Mouse (Mus musculus): ENCODE results near the gene Ropn1l. TPM values are rescaled to one million over a fixed set of nuclear protein-coding genes. Genes with fewer than 3 reads are reported as not detected.

The Ropn1l gene
- polyA plus RNA-seq, 1 experiment from 2014 or later: 2.6 TPM

DNA sequence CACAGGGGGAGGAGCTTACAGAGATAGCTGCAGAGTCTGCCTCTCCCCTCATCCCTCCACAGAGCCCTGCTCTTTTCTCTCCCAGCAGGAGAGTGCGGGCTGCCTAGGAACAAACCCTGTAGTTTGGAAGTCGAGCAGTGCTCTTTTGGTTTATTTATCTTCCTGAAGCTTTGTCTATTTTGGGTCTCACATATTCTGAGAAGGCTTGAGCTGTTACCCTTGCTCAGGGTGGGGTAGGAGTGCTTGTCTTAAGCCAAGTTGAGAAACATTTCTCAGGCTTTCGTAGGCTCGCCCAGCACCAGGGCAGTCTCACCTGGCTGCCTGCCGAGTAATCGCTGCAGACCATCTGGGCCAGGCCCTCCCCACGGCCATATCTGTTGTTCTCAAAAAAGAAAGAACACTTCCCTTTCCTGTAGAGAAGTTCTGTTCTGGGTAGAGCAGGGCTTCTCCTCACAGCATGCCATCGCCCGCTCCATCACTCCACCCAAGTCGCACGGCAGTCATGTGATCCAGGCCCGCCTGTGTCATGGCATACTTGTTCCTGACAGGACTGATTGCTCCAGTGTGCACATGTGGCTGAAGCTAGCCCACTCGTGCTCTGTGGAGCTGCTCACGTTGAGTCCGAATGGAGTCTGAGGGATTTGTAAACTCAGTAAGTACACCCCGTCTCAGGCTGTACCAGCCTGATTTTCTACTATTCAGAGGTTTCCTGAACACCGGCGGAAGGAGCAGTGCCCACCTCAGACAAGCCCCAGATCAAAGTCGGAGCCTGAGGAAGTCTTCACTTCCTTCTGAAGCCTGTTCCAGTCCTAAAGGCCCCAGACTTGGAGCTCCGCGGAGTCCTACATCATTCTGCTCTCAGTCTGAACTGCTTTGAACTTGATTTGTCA is 35.5 kb downstream of the Ropn1l start:
- WGBS: 34% methylated on average over 21 of the region's 21 CpGs
- no peaks in the 10 kb centered on the region for H3K27me3 ChIP-seq (ENCODE audit: control insufficient read depth, insufficient read depth, low read length)
- peak overlapping the region; percentile 34; the same call in 1 of the 2 replicates for H3K9ac ChIP-seq (ENCODE audit: low read length)
- H3K27ac ChIP-seq (replicated peaks in 1 of 2; ENCODE audit: control insufficient read depth in 1 of 2, insufficient read depth in 1 of 2, low read depth in 2 of 2, low read length in 2 of 2): peak overlapping the region; percentile 11 to 44; a peak in 1 of 4 replicates
- peak overlapping the region; percentile 55 for H3K4me2 ChIP-seq (ENCODE audit: low read length)
- H3K9me3 ChIP-seq (ENCODE audit: control insufficient read depth, low read length): 0 out of 2 replicates have a peak, but pooled peaks cover 3% of the 10 kb centered on the region
- ATAC-seq (ENCODE audit: insufficient number of reproducible peaks, insufficient read depth, low FRiP score, low read depth): peak; percentile 54; the same call in 1 of the 2 replicates
- no peaks in the 10 kb centered on the region for H3K36me3 ChIP-seq (ENCODE audit: control insufficient read depth, insufficient read depth, low read length)
- peaks cover 14 to 18% of the 10 kb centered on the region in 2 experiments for H3K4me1 ChIP-seq (ENCODE audit: control insufficient read depth in 2 of 2, insufficient read depth in 2 of 2, low read length in 2 of 2)
- peak overlapping the region; percentile 3 to 11; a peak in 1 of 4 replicates for H3K4me3 ChIP-seq (ENCODE audit: control insufficient read depth in 1 of 2, insufficient read depth in 1 of 2, low read depth in 1 of 2, low read length in 2 of 2)

DNA sequence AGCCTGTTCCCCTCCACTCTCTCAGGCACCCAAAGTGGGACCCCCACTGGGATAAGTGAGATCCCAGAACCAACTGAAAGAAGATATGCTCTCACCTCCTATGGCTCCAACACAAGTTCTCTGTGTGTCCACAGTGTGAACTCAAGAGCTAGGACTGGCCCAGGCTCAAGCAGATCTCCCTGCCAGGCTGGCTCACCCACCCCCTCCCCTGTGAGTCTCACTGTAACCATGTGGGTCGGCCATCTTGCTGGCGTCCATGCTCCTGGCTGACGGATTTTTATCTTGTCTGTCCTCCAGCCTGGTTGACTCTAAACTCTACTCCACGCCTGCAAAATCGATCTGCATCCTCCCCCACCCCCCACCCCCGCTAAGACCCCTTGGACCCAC is 36.1 kb downstream of the Ropn1l start:
- WGBS: 48% methylated on average over 6 of the region's 6 CpGs
- ATAC-seq (ENCODE audit: insufficient number of reproducible peaks, insufficient read depth, low FRiP score, low read depth): no peak
- H3K27me3 ChIP-seq (ENCODE audit: control insufficient read depth, insufficient read depth, low read length): no peaks in the 10 kb centered on the region
- 0 out of 2 replicates have a peak overlapping the region, but pooled peaks have one; percentile 55 for H3K4me2 ChIP-seq (ENCODE audit: low read length)
- no peaks in the 10 kb centered on the region for H3K36me3 ChIP-seq (ENCODE audit: control insufficient read depth, insufficient read depth, low read length)
- peaks cover 12% of the 10 kb centered on the region in 2 experiments for H3K4me1 ChIP-seq (ENCODE audit: control insufficient read depth in 2 of 2, insufficient read depth in 2 of 2, low read length in 2 of 2)
- peak overlapping the region in 1 of 2 experiments; percentile 44; a peak in 1 of 4 replicates for H3K27ac ChIP-seq (replicated peaks in 1 of 2; ENCODE audit: control insufficient read depth in 1 of 2, insufficient read depth in 1 of 2, low read depth in 2 of 2, low read length in 2 of 2)
- 0 out of 2 replicates have a peak, but pooled peaks cover 3% of the 10 kb centered on the region for H3K9me3 ChIP-seq (ENCODE audit: control insufficient read depth, low read length)
- no peak overlapping the region for H3K4me3 ChIP-seq (ENCODE audit: control insufficient read depth in 1 of 2, insufficient read depth in 1 of 2, low read depth in 1 of 2, low read length in 2 of 2)
- no peak overlapping the region for H3K9ac ChIP-seq (ENCODE audit: low read length)

DNA sequence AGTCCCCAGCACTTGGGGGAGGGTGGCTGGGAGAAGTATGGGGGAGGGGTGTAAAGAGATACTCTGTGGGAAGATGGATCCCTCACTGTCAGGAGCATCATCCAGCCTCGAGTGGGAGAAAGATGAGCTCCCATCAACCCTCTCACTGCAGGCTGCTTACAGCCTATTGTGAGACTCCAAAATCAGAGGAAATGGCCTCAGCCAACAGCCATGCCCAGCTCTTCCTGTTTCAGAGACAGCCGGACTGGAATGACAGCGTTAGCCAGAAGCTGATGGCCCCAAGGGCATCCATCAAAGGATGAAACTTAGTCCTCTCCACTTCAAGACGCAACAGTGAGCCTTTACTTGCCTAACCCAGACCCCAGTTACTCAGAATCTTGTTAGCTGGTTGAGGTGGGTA is 38.4 kb downstream of the Ropn1l start:
- Histone ChIP-seq H3K27me3 (ENCODE audit: control insufficient read depth, insufficient read depth, low read length) (no peaks in the 10 kb centered on the region), H3K4me3 (ENCODE audit: control insufficient read depth in 1 of 2, insufficient read depth in 1 of 2, low read depth in 1 of 2, low read length in 2 of 2) (no peak overlapping the region), H3K4me2 (ENCODE audit: low read length) (no peak overlapping the region), H3K4me1 (ENCODE audit: control insufficient read depth in 2 of 2, insufficient read depth in 2 of 2, low read length in 2 of 2) (peaks cover 12% of the 10 kb centered on the region in 2 experiments), H3K9ac (ENCODE audit: low read length) (no peak overlapping the region), H3K9me3 (ENCODE audit: control insufficient read depth, low read length) (0 out of 2 replicates have a peak, but pooled peaks cover 3% of the 10 kb centered on the region), H3K27ac (replicated peaks in 1 of 2; ENCODE audit: control insufficient read depth in 1 of 2, insufficient read depth in 1 of 2, low read depth in 2 of 2, low read length in 2 of 2) (no peak overlapping the region), H3K36me3 (ENCODE audit: control insufficient read depth, insufficient read depth, low read length) (no peaks in the 10 kb centered on the region)
- WGBS: 66% methylated on average over 4 of the region's 4 CpGs
- ATAC-seq (ENCODE audit: insufficient number of reproducible peaks, insufficient read depth, low FRiP score, low read depth): 0 out of 2 replicates have a peak, but pooled peaks have one; percentile 5

DNA sequence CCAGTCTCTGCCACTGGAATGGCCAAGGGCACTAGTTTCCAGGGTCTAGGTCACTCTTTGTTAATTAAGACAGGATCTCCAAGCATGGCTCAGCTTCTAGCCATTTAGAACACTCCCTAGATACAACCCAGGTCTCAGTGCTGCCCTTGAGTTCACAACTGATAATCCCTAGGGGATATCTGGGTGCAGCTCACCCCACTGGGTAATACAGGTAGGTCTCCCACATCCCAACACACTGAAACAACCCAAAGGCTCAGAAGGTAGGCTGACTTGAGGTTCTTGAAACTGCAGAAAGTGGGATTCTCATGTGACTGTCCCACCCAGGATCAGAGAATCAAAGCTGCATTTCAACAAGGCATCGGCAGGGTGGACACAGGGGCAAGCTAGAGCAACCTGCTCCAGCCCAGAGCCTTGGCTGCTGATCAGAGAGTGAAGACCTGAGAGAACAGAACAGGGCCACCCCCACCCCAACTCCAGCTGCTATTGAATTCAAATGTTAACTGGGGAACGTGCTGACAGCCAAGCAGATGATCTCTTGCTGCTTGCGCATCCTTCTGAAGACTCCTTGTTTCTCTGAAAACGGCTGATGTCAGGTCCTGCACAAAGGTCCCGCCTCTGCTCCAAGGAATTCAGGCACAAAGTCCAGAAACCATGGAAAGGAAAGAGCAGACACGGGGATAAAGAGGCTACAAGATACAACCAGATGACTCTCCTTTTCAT is 39.2 kb downstream of the Ropn1l start:
- H3K4me2 ChIP-seq (ENCODE audit: low read length): no peak overlapping the region
- peaks cover 12% of the 10 kb centered on the region in 2 experiments for H3K4me1 ChIP-seq (ENCODE audit: control insufficient read depth in 2 of 2, insufficient read depth in 2 of 2, low read length in 2 of 2)
- H3K4me3 ChIP-seq (ENCODE audit: control insufficient read depth in 1 of 2, insufficient read depth in 1 of 2, low read depth in 1 of 2, low read length in 2 of 2): no peak overlapping the region
- no peak for ATAC-seq (ENCODE audit: insufficient number of reproducible peaks, insufficient read depth, low FRiP score, low read depth)
- no peak overlapping the region for H3K9ac ChIP-seq (ENCODE audit: low read length)
- no peak overlapping the region for H3K27ac ChIP-seq (replicated peaks in 1 of 2; ENCODE audit: control insufficient read depth in 1 of 2, insufficient read depth in 1 of 2, low read depth in 2 of 2, low read length in 2 of 2)
- H3K36me3 ChIP-seq (ENCODE audit: control insufficient read depth, insufficient read depth, low read length): no peaks in the 10 kb centered on the region
- H3K9me3 ChIP-seq (ENCODE audit: control insufficient read depth, low read length): 0 out of 2 replicates have a peak, but pooled peaks cover 3% of the 10 kb centered on the region
- WGBS: 47% methylated on average over 6 of the region's 6 CpGs
- no peaks in the 10 kb centered on the region for H3K27me3 ChIP-seq (ENCODE audit: control insufficient read depth, insufficient read depth, low read length)

DNA sequence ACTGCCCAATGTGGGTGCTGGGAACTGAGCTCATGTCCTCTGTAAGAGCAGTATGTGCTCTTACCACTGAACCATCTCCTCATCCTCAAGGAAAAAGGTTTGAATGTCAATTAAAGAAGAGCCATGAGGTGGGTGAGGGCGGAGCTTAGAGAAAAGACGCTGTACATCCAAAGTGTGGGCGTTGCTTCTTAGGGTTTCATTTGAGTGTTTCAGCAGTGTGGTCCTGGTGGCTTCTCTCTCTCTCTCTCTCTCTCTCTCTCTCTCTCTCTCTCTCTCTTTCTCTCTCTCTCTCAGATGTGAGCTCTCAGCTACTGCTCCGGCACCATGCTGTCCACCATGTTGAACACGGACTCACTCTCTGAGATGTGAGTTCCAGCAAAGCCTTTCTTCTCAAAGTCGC is 39.9 kb downstream of the Ropn1l start:
- ATAC-seq (ENCODE audit: insufficient number of reproducible peaks, insufficient read depth, low FRiP score, low read depth): no peak
- 88% methylated on average over 6 of the region's 6 CpGs for WGBS
- no peaks in the 10 kb centered on the region for H3K36me3 ChIP-seq (ENCODE audit: control insufficient read depth, insufficient read depth, low read length)
- no peak overlapping the region for H3K9ac ChIP-seq (ENCODE audit: low read length)
- H3K4me2 ChIP-seq (ENCODE audit: low read length): no peak overlapping the region
- H3K4me3 ChIP-seq (ENCODE audit: control insufficient read depth in 1 of 2, insufficient read depth in 1 of 2, low read depth in 1 of 2, low read length in 2 of 2): no peak overlapping the region
- H3K4me1 ChIP-seq (ENCODE audit: control insufficient read depth in 2 of 2, insufficient read depth in 2 of 2, low read length in 2 of 2): peaks cover 11% of the 10 kb centered on the region in 2 experiments
- H3K27ac ChIP-seq (replicated peaks in 1 of 2; ENCODE audit: control insufficient read depth in 1 of 2, insufficient read depth in 1 of 2, low read depth in 2 of 2, low read length in 2 of 2): no peak overlapping the region
- no peaks in the 10 kb centered on the region for H3K27me3 ChIP-seq (ENCODE audit: control insufficient read depth, insufficient read depth, low read length)
- no peaks in the 10 kb centered on the region for H3K9me3 ChIP-seq (ENCODE audit: control insufficient read depth, low read length)

DNA sequence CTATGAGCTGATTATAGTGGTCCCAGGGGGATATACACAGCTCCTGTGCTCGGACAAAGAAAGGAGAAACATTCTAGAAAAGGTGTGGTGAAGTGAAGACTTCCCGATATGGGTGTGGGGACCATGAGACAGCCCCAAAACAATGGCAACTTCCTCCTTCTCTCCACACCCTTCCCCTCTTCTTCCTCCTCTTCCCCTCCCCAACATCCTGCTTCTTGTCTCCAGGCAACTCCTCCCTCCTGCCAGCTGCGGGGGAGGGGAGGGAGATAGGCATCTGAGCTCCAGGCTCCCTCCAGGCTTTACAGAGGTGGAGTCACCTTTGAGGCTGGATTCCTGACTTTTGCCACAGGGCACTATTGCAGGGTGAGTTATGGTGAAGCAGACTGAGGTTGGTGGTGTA is 40.6 kb downstream of the Ropn1l start:
- Histone ChIP-seq H3K9ac (ENCODE audit: low read length) (no peak overlapping the region), H3K36me3 (ENCODE audit: control insufficient read depth, insufficient read depth, low read length) (no peaks in the 10 kb centered on the region), H3K4me2 (ENCODE audit: low read length) (no peak overlapping the region), H3K9me3 (ENCODE audit: control insufficient read depth, low read length) (no peaks in the 10 kb centered on the region), H3K27ac (replicated peaks in 1 of 2; ENCODE audit: control insufficient read depth in 1 of 2, insufficient read depth in 1 of 2, low read depth in 2 of 2, low read length in 2 of 2) (no peak overlapping the region), H3K4me3 (ENCODE audit: control insufficient read depth in 1 of 2, insufficient read depth in 1 of 2, low read depth in 1 of 2, low read length in 2 of 2) (no peak overlapping the region), H3K27me3 (ENCODE audit: control insufficient read depth, insufficient read depth, low read length) (no peaks in the 10 kb centered on the region), H3K4me1 (ENCODE audit: control insufficient read depth in 2 of 2, insufficient read depth in 2 of 2, low read length in 2 of 2) (peaks cover 3 to 4% of the 10 kb centered on the region in 2 experiments)
- 36% methylated on average over 3 of the region's 3 CpGs for WGBS
- ATAC-seq (ENCODE audit: insufficient number of reproducible peaks, insufficient read depth, low FRiP score, low read depth): no peak

DNA sequence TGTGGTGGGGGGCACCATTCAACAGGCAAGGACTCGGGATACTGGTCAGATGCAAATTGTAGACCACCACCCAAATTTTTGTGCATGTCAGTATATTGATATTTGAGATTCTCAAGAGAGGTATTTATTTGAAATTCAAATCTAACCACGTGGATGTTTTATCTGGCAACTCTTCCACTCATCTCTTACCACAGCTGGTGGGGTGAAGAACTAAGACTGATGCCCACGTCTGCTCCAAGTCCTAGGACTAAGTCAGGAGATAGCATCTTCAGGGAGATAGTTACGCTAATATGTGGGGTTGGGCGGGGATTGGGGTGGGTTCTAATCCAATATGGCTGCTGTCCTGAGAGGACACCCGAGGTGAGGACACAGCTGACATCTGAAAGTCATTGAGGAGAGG is 41.1 kb downstream of the Ropn1l start:
- no peaks in the 10 kb centered on the region for H3K27me3 ChIP-seq (ENCODE audit: control insufficient read depth, insufficient read depth, low read length)
- no peak for ATAC-seq (ENCODE audit: insufficient number of reproducible peaks, insufficient read depth, low FRiP score, low read depth)
- no peaks in the 10 kb centered on the region for H3K9me3 ChIP-seq (ENCODE audit: control insufficient read depth, low read length)
- H3K36me3 ChIP-seq (ENCODE audit: control insufficient read depth, insufficient read depth, low read length): no peaks in the 10 kb centered on the region
- no peak overlapping the region for H3K27ac ChIP-seq (replicated peaks in 1 of 2; ENCODE audit: control insufficient read depth in 1 of 2, insufficient read depth in 1 of 2, low read depth in 2 of 2, low read length in 2 of 2)
- H3K4me1 ChIP-seq (ENCODE audit: control insufficient read depth in 2 of 2, insufficient read depth in 2 of 2, low read length in 2 of 2): peaks cover 0 to 5% of the 10 kb centered on the region in 2 experiments; a peak in 2 of 4 replicates
- H3K4me2 ChIP-seq (ENCODE audit: low read length): no peak overlapping the region
- no peak overlapping the region for H3K9ac ChIP-seq (ENCODE audit: low read length)
- 80% methylated on average over 6 of the region's 6 CpGs for WGBS
- no peak overlapping the region for H3K4me3 ChIP-seq (ENCODE audit: control insufficient read depth in 1 of 2, insufficient read depth in 1 of 2, low read depth in 1 of 2, low read length in 2 of 2)

Data from heart, embryonic 14.5 days (tissue).